Mouse (Mus musculus) forebrain, embryonic 12.5 days (tissue): Measurements from ENCODE around the gene Myl6b. TPM values are rescaled to one million over a fixed set of nuclear protein-coding genes. Genes with fewer than 3 reads are reported as not detected.
A peak's percentile ranks its signal among the peaks of the same experiment; 100 is the strongest.

Source experiments
- ATAC-seq: fragments of 200-750 bp; cut with Nextera tagmentation; 2 replicates; pipeline ENCODE4 v1.8.0; 2017; ENCODE audit warnings: moderate TSS enrichment; ENCODE audit not compliant: low FRiP score
- H3K27ac ChIP-seq: fragments of 300-500 bp; sonication (generic); 2 replicates; pipeline ENCODE4 v1.5.1; 2016; ENCODE audit warnings: mild to moderate bottlenecking
- H3K27me3 ChIP-seq: fragments of 300-500 bp; sonication (generic); 2 replicates; pipeline ENCODE4 v1.6.1; 2016; ENCODE audit warnings: mild to moderate bottlenecking
- H3K36me3 ChIP-seq: fragments of 300-500 bp; sonication (generic); replicated peaks from 2 replicates; pipeline ENCODE4 v1.6.1; 2016; ENCODE audit warnings: mild to moderate bottlenecking
- H3K4me1 ChIP-seq: fragments of 300-500 bp; sonication (generic); 2 replicates; pipeline ENCODE4 v1.6.1; 2016
- H3K4me2 ChIP-seq: fragments of 300-500 bp; sonication (generic); 2 replicates; pipeline ENCODE4 v1.6.1; 2016; ENCODE audit warnings: mild to moderate bottlenecking, moderate library complexity
- H3K4me3 ChIP-seq: fragments of 300-500 bp; sonication (generic); replicated peaks from 2 replicates; pipeline ENCODE4 v1.5.1; 2016; ENCODE audit warnings: mild to moderate bottlenecking
- H3K9ac ChIP-seq: fragments of 300-500 bp; sonication (generic); 2 replicates; pipeline ENCODE4 v1.6.1; 2016; ENCODE audit warnings: mild to moderate bottlenecking
- H3K9me3 ChIP-seq: fragments of 300-500 bp; sonication (generic); 2 replicates; pipeline ENCODE4 v1.6.1; 2016
- WGBS: fragments of 180-500 bp; shearing (Covaris S2); methylation state at CpG from one replicate; pipeline ENCODE4 v1.1.7; 2016; 5-methylcytosine and 5-hydroxymethylcytosine counted together
- polyA plus RNA-seq: library from polyadenylated mRNA; unstranded; fragments of >200 nt; fragmentation: Nextera tagmentation; extraction: Ambion mirVana; gene quantifications from 2 replicates; pipeline ENCODE4 v1.2.1, GENCODE M21; 2016

Gene Myl6b
- polyA plus RNA-seq: 2.4 and 2.7 TPM in 2 replicates

DNA sequence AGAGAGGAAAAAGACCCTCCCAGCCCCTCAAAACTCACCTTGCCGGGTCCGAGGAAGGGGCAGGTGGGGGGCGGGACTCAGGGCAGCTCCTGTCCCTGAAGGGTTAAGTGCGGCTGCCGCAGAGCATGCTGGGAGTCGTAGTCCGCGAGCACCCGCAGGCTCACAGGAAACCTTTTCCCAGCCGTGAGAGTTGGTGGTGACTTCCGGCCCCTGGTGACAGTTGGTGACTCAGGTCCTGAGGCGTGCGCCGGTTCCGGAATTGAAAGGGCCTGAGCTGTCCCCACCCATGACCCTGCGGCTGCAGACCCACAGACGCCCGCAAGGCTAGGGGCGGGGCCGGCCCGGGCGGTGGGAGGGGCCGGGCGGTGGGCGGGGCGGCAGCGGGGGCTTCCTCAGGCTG lies at the start of gene Myl6b:
Myl6b (minus strand) TSS at position 96 of the 400 bp plus-strand sequence.
- H3K4me3 ChIP-seq: peak within 1 kb of the TSS; percentile 63
- no peaks in the 10 kb centered on the region for H3K9me3 ChIP-seq
- peak within 1 kb of the TSS; percentile 68 for H3K27ac ChIP-seq
- peaks cover 10% of the 10 kb centered on the region for H3K27me3 ChIP-seq
- under 1% methylated on average over 26 of the region's 27 CpGs for WGBS
- ATAC-seq: peak; percentile 83
- H3K36me3 ChIP-seq: no peaks in the 10 kb centered on the region
- peak within 1 kb of the TSS; percentile 81 for H3K4me2 ChIP-seq
- H3K4me1 ChIP-seq: peaks cover 29% of the 10 kb centered on the region
- peak within 1 kb of the TSS; percentile 59 for H3K9ac ChIP-seq

DNA sequence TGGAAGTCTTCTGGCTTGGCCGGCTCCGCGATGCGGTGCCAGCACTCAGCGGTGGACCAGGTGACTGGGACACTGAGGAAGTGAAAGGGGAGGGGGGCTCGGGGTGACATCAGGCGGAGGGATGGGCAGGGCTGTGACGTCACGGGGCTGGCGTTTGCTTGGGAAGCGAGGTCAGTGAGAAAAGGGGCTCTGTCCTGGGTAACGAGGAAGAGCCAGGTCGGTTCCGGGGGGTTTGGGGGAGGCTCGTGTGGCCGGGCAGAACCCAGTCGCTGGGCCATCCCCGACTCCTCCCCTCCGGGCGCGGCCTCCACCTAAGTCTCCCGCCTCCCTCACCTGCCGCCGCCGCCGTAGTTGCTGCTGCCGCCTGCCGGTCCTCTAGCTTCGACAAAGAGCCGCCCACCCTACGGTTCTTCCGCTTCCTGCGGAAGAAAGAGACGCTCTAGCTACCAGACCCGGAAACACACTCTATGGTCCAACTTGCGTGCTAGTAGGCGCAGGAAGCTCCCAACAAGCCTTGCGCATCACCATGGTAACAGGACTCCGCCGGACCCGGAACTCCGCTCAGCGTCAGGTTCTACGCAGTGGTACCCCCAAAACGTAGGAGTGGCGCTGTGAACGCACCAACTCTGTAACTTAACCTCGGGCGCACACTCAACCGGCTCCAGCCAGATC lies 49.0 kb upstream of the Myl6b start, which contains the start of gene Zc3h10:
Zc3h10 (minus strand) TSS at position 414 of the 672 bp plus-strand sequence.
- Histone ChIP-seq H3K4me1 (peaks cover 25% of the 10 kb centered on the region), H3K9me3 (no peaks in the 10 kb centered on the region), H3K4me2 (peak within 1 kb of the TSS; percentile 80), H3K9ac (peak within 1 kb of the TSS; percentile 92), H3K27ac (peak within 1 kb of the TSS; percentile 95), H3K4me3 (peak within 1 kb of the TSS; percentile 76), H3K27me3 (no peaks in the 10 kb centered on the region), H3K36me3 (peaks cover 34% of the 10 kb centered on the region)
- peak; percentile 91 for ATAC-seq
- WGBS: under 1% methylated on average over 46 of the region's 50 CpGs

DNA sequence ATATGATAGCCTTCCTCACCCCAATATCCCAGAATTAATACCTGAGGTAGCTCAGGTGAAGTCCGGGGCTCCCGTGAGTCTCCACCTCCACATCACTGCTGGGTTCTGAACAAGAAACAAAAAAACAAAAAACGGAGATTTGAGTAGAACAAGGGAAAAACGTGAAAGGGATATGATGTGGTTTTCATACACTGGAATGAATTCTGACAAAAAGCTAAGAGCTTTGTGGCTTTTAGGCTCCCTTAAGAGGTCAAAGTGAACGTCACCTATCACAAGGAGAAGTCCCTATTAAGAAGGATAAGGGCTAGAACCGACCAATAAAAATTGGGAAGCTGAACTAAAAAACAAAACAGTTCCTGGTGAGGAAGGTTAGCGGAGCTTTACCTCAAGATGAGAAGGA lies 48.3 kb upstream of the Myl6b start:
- no peaks in the 10 kb centered on the region for H3K27me3 ChIP-seq
- peak overlapping the region; percentile 80 for H3K4me2 ChIP-seq
- 20% methylated on average over 7 of the region's 7 CpGs for WGBS
- peak overlapping the region; percentile 95 for H3K27ac ChIP-seq
- H3K9me3 ChIP-seq: no peaks in the 10 kb centered on the region
- H3K9ac ChIP-seq: peak overlapping the region; percentile 92
- peak overlapping the region; percentile 76 for H3K4me3 ChIP-seq
- H3K4me1 ChIP-seq: peaks cover 25% of the 10 kb centered on the region
- no peak for ATAC-seq
- peaks cover 41% of the 10 kb centered on the region for H3K36me3 ChIP-seq

DNA sequence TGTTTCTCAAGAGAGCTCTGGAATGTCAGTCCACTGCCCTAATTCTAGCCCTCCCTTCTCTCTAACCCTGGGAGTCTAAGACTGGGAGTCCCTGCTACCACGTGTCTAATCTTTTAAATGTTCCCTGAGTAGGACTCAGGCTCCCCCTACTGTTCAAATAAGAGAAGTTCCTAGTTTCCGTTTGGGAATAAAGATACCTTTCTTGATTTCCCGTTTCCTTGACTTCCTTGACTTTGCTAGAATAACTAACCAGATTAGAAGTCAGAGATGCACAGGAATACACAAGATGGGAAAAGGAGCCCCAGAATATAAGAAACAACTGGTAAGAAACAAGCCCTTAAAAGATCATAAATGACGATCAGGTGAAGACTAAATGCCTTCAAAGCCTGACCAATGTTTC lies 47.9 kb upstream of the Myl6b start:
- H3K36me3 ChIP-seq: peaks cover 42% of the 10 kb centered on the region
- H3K4me1 ChIP-seq: peaks cover 25% of the 10 kb centered on the region
- no peak overlapping the region for H3K27ac ChIP-seq
- peak overlapping the region; percentile 80 for H3K4me2 ChIP-seq
- no peak for ATAC-seq
- no peaks in the 10 kb centered on the region for H3K27me3 ChIP-seq
- peak overlapping the region; percentile 92 for H3K9ac ChIP-seq
- WGBS: 16% methylated on average over 4 of the region's 4 CpGs
- H3K9me3 ChIP-seq: no peaks in the 10 kb centered on the region
- peak overlapping the region; percentile 76 for H3K4me3 ChIP-seq

DNA sequence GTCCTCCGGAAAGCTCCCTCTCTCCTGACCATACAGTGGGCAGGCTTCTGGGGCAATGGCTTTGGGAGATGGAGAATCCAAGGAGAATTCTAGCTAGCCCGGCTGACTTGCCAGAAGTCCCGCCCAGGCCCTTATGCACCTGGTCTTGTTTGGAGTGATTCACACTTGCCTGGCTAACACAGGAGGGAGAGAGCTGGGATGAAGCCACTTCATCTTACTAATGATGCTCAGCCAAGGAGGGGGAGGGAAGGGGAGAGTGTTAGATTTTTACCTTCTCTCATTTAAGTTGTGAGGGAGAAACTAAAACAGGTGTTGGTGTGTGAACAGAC lies 47.0 kb upstream of the Myl6b start:
- Histone ChIP-seq H3K9ac (no peak overlapping the region), H3K36me3 (peaks cover 48% of the 10 kb centered on the region), H3K27ac (no peak overlapping the region), H3K9me3 (no peaks in the 10 kb centered on the region), H3K4me2 (no peak overlapping the region), H3K4me1 (peaks cover 25% of the 10 kb centered on the region), H3K4me3 (no peak overlapping the region), H3K27me3 (no peaks in the 10 kb centered on the region)
- ATAC-seq: no peak
- 77% methylated on average over 3 of the region's 3 CpGs for WGBS

DNA sequence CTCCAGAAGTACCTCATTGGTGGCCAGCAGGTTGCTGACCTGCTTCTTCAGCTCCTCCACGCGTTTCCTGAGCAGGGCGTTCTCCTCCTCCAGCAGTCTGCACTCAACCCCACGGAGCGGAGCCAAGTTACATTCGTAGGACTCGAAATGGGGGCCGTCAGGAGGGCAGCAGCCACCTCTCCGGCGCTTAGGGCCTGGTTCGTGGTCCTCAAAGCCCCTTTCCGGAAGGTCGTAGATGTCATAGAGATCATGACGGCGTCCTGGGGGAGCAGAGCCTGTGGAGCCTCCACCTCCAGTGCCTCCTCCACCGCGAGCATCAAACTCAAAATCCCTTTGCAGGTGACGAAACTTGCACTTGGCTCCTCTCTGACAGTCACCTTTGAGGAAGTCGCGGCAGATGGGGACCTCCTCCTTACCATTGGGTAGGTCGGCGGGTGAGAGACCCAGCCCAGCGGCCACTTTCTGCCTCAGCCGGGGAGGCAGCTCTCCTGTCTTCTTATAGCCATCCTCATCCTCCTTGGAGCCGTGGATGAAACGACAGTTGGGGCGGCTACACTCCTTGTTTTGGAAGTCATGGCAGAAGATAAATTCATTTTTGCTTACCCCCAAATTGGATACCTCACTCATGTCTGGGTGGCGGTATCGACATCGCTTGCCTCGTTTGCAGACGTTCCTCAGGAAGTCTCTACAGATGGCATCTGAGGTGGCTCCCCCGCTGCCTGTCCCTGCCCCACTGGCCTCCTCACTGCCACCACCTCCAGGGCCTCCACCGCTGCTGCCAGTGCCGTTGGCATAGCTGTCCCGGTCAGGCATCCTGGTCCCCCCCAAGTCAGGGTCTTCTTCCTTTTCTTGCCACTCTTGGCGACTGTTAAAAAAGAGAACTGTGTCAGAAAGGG lies 46.4 kb upstream of the Myl6b start:
- Histone ChIP-seq H3K4me3 (no peak overlapping the region), H3K27ac (no peak overlapping the region), H3K4me1 (peaks cover 25% of the 10 kb centered on the region), H3K4me2 (no peak overlapping the region), H3K27me3 (no peaks in the 10 kb centered on the region), H3K36me3 (peaks cover 48% of the 10 kb centered on the region), H3K9ac (no peak overlapping the region), H3K9me3 (no peaks in the 10 kb centered on the region)
- ATAC-seq: no peak
- 94% methylated on average over 37 of the region's 37 CpGs for WGBS

DNA sequence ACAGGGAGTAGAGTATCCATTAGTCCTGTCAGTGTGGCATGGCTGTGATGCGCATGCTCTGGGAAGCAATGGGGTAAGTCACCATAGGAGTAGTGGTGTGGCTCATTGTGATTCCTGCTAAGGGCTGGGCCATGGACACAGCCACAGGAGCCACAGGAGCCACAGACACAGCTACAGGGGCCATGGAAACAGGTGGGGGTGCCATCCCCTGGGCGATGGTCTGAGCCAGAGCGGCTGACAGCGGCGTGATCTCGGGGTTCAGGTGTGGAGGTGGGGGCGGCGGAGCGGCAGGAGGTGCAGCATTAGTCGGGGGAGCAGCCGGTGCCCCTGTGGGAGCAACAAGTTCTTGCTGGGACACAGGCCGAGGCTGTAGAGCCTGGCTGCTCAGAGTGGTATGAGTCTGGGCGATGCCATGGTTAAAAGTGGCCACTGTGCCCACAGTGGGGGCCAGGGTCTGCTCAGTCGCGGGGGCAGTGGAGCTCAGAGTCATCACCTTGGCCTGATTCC lies 45.7 kb upstream of the Myl6b start:
- peaks cover 48% of the 10 kb centered on the region for H3K36me3 ChIP-seq

DNA sequence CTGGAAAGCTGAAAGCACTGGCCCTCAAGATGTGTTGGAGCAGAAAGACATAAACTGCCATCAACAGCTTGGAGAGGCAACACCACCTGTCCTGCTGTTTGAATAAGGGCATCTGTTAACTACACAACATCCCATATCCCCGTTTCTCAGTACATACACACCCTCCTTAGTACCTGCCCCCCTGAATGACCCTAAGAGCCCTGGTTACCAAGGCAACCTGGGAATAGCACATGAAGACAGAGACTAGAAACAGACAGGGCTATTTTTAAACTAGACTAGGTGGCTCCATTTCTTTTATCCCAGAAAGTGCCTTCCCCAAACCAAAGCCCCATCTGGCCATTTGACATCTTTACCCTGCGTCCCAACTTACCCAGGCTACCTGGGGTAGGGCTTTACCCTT lies 44.6 kb upstream of the Myl6b start:
- Histone ChIP-seq H3K4me3 (no peak overlapping the region), H3K9me3 (no peaks in the 10 kb centered on the region), H3K4me2 (no peak overlapping the region), H3K27me3 (no peaks in the 10 kb centered on the region), H3K4me1 (peaks cover 25% of the 10 kb centered on the region), H3K9ac (no peak overlapping the region), H3K36me3 (peaks cover 48% of the 10 kb centered on the region), H3K27ac (no peak overlapping the region)
- 76% methylated on average over 2 of the region's 2 CpGs for WGBS
- ATAC-seq: no peak

More for the DNA sequence above, 45.7 kb upstream of the Myl6b start:
- Histone ChIP-seq H3K4me2 (no peak overlapping the region), H3K4me3 (no peak overlapping the region), H3K27me3 (no peaks in the 10 kb centered on the region), H3K4me1 (peaks cover 25% of the 10 kb centered on the region), H3K9me3 (no peaks in the 10 kb centered on the region), H3K27ac (no peak overlapping the region), H3K9ac (no peak overlapping the region)
- no peak for ATAC-seq
- WGBS: 95% methylated on average over 15 of the region's 15 CpGs

DNA sequence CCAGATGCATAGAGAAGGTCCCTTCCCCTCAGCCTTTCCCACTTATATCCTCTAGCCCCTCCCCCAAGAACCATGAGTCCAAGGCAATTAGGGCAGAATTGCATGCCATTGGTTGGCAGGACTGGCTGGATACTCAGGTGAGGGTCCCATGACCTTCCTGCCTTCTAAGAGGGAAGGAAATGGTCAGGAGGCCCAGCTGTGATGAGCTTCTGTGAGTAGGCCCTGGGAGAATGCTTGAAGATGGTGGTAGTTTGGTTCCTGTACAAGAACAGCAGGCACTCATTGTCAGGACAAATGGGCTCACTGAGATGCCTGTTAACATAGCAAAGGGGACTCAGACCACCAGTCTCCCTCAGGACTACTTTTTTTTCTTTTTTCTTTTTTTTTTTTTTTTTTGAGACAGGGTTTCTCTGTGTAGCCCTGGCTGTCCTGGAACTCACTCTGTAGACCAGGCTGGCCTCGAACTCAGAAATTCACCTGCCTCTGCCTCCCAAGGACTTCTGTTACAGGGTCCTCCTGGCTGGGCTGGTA lies 39.9 kb upstream of the Myl6b start:
- no peak overlapping the region for H3K9ac ChIP-seq
- no peak overlapping the region for H3K4me3 ChIP-seq
- no peak overlapping the region for H3K27ac ChIP-seq
- 94% methylated on average over 1 of the region's 1 CpGs for WGBS
- no peaks in the 10 kb centered on the region for H3K9me3 ChIP-seq
- no peaks in the 10 kb centered on the region for H3K27me3 ChIP-seq
- ATAC-seq: no peak
- peaks cover 23% of the 10 kb centered on the region for H3K36me3 ChIP-seq
- 0 out of 2 replicates have a peak, but pooled peaks cover 4% of the 10 kb centered on the region for H3K4me1 ChIP-seq
- no peak overlapping the region for H3K4me2 ChIP-seq

DNA sequence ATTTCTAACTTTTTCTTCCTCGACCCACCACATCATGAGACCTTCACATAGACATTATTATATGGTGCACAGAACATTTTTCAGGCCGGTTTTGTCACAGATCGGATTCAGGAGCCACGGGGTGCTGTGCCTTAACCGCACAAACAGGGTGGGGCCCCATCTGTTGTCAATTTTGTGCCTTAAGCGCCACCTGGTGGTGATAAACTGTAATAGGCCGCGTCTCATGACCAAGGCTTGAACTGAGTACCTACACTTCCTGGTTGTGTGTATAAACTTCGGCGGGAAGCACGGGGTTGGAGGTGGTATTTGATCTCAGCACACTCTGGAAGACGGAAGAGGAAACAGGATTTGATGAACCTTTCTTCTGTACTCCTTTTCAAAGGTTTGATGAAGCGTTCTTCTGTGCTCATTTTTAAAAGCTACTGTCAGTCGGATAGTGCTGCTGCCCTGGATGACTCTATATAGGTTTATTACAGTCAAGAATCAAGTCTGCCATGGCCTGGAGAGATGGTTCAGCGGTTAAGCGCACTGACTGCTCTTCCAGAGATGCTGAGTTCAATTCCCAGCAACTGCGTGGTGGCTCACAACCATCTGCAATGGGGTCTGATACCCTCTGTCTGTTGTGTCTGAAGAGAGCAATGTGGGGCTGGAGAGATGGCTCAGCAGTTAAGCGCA lies 37.9 kb upstream of the Myl6b start:
- no peaks in the 10 kb centered on the region for H3K9me3 ChIP-seq
- H3K27ac ChIP-seq: no peak overlapping the region
- H3K9ac ChIP-seq: no peak overlapping the region
- peaks cover 6% of the 10 kb centered on the region for H3K36me3 ChIP-seq
- 18% methylated on average over 18 of the region's 18 CpGs for WGBS
- H3K4me2 ChIP-seq: peak overlapping the region; percentile 34
- no peaks in the 10 kb centered on the region for H3K4me1 ChIP-seq
- H3K4me3 ChIP-seq: no peak overlapping the region
- peak; percentile 88 for ATAC-seq
- peaks cover under 1% of the 10 kb centered on the region; the same call in 1 of the 2 replicates for H3K27me3 ChIP-seq

DNA sequence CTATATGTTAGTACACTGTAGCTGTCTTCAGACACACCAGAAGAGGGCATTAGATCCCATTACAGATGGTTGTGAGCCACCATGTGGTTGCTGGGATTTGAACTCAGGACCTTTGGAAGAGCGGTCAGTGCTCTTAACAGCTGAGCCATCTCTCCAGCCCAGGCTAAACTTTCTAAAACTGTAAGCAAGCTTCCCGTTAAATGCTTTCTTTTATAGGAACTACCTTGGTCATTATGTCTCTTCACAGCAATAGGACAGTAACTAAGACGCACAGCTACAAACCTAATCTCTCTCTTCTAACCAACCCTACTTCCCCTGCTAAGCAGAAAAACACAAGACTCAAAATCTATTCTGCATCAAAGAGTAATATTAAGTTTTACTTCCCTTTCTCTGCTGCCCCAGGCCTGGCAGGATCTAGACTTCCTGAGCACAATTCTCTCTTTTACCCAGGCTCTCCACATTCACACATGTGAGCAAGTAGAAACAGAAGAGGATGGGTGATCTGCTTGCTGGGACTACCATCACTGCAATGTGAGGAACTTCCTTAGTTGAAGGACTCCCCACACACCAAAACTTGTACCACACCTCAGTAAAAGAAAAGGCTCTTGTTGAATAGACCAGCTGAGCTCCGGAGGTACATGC lies 37.3 kb upstream of the Myl6b start:
- Histone ChIP-seq H3K27ac (no peak overlapping the region), H3K9me3 (no peaks in the 10 kb centered on the region), H3K9ac (no peak overlapping the region), H3K4me2 (peak overlapping the region; percentile 34), H3K4me3 (no peak overlapping the region), H3K36me3 (no peaks in the 10 kb centered on the region), H3K27me3 (peaks cover 7% of the 10 kb centered on the region; the same call in 1 of the 2 replicates), H3K4me1 (no peaks in the 10 kb centered on the region)
- WGBS: 75% methylated on average over 4 of the region's 4 CpGs
- ATAC-seq: no peak
